Mouse (Mus musculus) kidney, postnatal 10 days (tissue): ENCODE measurements around the gene Pcsk6.
"Not testable (repeated sequence)": the region's sequence is repeated elsewhere in the genome, so short reads cannot be mapped to it uniquely, and the experiment has no call there.

ENCODE experiments used
- DNase-seq: peaks from one replicate; pipeline ENCODE4 v3.0.0; 2021; ENCODE audit warnings: mixed read lengths

The Pcsk6 gene

DNA sequence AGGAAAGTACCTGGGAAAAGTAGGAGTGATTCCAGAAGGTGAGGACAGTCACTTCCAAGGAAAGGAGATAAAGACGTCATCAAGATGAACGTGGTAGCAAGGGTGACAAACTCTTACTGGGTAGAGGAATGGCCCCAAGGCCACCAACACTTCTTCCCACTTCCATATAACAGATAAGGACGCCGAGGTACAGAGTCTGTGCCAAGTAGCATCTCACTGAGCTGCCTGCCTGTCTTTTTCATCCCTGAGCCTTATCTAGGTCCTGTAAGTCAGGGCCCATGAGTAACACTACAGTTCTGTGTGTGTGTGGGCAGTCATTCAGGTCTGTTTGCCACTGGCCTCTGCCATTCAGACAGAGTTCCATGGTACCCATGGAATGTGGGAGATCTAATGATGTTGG is 23.4 kb downstream of the Pcsk6 start:
- DNase-seq = no peak

DNA sequence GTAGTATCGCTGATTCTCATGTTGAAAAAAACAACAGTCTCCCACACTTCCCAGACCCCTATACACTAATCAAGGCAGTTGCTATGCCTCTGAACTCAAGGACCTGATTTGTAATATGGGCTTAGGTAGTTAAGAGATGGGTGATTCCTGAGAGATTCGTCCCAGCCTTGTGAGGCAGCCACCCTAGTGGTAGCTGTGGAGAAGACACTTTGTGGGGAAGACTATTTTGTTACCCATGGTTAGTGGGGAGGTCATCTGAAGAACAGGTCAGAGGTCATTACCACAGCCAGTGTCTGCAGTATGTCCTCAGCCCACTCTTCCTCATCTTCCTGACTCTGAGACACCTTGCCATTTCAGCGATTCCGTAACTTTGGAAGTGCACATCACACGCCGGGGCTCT is 24.3 kb downstream of the Pcsk6 start:
- DNase-seq = no peak

DNA sequence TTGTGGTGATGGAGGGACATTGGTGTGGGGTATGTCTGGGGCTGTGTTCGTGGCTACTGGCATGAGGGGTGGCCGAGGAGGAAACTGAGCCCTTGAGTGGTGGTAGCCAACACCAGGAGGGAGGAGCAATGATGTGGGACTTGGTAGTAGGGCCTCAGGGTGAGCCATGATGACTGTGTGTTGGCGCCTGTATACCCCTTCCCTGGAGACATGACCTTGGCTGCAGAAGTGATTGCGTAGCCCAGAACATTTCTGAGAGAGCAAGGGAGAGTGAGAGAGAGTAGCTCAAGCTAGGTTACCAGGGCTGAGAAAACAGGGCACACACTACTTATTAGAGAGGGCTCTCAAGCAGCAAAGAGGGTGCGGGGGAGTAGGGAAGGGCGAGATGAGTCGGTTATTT is 30.3 kb downstream of the Pcsk6 start:
- DNase-seq = no peak

- no peak for DNase-seq
These were observed 30.8 kb downstream of the Pcsk6 start for GRCm38 (mm10) chr7:65892264-65892828.

- no peak for DNase-seq
These were observed 32.0 kb downstream of the Pcsk6 start for GRCm38 (mm10) chr7:65893546-65893945.

GRCm38 (mm10) chr7:65895262-65895661 is 33.7 kb downstream of the Pcsk6 start:
- DNase-seq = no peak

GRCm38 (mm10) chr7:65901231-65901630 is 39.7 kb downstream of the Pcsk6 start:
- no peak for DNase-seq

DNA sequence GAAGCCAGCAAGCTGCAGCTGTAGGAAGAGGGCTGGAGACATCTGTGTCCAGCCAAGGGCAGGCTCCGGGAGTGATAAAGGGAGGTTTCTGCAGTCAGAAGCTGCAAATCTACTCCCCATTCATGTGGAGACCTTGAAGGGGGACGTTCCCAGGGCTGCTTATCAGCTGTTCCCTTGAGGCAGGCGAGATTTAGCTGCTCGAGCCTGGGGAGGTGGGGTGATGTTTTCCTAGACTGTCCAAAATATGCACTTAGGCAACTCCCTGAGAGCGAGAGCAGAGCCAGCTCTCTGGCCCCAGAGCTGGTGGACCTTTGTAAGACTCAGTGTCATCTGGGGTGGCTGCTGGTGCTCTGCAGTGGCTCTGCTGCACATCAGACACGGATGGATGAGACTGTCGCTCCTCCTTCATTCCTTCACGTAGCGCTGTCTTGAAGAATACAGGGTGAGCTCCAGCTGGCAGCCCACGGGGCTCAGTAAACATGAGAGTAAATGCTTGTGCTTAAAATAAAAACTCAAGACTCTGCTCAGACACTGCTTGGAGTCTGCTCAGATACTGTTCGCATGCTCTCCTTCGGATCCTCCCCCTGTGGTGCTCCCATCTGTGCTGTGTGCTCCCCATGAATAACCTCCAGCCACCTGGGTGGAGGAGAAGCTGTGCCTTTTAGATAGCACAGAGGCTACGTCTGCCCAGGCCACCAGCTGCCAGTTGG is 41.1 kb downstream of the Pcsk6 start:
- DNase-seq = peak; percentile 73

DNA sequence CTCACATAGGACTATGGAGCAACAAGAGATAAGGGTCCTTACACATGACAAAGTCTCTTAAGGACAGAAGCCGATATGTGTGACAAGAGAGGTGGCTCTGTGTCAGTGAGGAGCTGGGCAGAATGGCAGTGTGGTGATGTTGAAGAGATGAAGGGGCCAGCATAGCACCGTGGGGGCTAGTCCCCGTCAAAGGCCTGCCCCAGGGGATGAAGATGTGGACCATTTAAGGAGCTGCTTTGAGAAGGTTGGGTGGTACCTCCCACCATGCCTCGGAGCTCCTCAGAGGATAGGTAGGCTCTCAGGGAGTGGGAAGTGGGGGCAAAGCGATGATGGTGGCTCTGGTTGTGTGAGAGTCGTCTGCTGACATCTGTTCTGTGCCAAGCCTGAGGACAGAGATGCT is 41.9 kb downstream of the Pcsk6 start:
- no peak for DNase-seq

- DNase-seq = no peak
These were observed 45.2 kb downstream of the Pcsk6 start for GRCm38 (mm10) chr7:65906528-65907272.

- no peak for DNase-seq
These were observed 48.0 kb downstream of the Pcsk6 start for GRCm38 (mm10) chr7:65909343-65910127.

- no peak for DNase-seq
These were observed 51.6 kb downstream of the Pcsk6 start for GRCm38 (mm10) chr7:65913088-65913610.

DNA sequence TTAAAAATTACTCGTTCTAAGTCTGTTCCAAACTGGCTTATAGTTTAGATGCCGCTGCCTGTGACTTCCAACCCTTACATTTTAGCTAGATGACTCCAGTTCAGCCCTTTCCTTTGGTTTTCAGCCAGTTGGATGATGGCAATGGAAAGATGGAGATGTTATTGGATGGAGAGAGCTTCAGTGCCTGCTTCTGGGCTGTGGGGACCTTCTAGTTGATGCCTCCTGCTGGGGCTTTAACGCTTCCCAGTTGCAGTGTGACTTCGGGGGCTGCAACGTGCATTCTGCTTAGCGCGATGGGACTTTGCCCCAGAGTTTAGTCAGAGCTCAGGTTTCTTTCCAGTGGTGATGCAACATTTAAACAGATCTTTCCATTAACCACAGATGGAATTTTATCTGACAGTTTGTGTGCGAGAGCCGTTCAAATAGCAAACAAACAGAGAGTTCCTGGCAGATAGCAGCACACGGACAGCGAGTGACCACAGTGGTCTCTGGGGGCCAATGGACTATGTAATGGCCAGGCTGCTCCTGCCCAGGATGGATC is 53.3 kb downstream of the Pcsk6 start:
- no peak for DNase-seq

- DNase-seq = no peak
These were observed 54.3 kb downstream of the Pcsk6 start for GRCm38 (mm10) chr7:65915821-65916220.

GRCm38 (mm10) chr7:65916566-65916965 is 55.0 kb downstream of the Pcsk6 start:
- no peak for DNase-seq

DNA sequence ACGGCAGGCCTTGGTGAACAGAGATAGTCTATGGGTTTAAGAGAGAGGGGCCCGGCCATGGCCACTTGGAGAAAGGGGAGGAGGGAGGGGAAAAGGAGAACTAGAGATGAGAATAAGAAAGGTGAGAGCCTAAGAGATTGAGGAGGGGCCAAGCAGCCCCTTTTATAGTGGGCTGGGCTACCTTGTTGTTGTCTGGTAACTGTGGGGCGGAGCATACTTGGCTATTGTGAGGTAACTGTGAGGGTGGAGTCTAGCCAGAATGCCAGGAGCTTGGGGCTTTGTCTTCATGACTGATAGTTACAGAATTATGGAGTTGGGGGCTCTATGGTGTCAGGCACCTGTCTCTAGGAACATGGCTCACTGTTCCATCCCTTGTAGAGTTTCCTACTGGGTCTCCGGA is 56.9 kb downstream of the Pcsk6 start:
- DNase-seq = no peak

DNA sequence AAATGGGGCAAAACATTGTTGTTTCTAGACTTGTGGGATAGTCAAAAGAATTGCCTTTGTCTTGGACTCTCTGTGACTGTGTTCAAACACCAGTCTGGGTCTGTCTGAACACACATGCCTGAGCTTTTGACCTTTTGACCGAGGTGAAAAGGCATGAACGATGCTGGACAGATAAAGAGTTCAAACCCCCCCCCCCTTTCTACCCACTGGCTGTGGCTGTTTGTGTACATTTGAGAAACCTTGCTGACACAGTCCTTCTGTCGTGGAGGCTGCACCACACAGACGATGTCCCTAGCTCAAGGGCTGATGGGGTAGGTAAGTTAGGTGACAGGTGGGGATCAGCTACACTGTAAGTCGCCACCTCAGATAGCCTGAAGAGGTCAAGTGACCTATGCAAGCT is 67.9 kb downstream of the Pcsk6 start:
- DNase-seq = no peak

DNA sequence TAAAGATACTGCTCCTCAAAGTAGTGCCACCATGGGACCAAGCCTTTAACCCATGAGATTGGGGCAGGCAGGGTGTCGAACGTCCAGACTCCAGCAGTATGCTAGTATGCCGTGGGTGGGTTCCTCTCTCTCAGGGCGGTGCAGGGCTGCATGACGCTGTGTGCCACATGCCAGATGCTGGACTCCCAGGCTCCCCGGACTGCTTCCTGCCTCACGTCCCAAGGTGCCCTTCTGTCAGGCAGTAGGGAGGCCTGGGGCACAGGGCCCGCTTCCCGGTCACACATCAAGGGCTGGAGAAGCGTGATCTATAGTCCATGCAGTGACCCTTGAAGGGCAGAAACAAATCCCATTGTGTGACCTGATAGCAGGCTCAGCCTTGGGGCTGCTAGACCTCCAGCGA is 68.9 kb downstream of the Pcsk6 start:
- DNase-seq = peak; percentile 57

- not testable (repeated sequence) for DNase-seq
These were observed 72.9 kb downstream of the Pcsk6 start for GRCm38 (mm10) chr7:65934238-65934970.

- DNase-seq = no peak
These were observed 73.7 kb downstream of the Pcsk6 start for GRCm38 (mm10) chr7:65935211-65935610.

DNA sequence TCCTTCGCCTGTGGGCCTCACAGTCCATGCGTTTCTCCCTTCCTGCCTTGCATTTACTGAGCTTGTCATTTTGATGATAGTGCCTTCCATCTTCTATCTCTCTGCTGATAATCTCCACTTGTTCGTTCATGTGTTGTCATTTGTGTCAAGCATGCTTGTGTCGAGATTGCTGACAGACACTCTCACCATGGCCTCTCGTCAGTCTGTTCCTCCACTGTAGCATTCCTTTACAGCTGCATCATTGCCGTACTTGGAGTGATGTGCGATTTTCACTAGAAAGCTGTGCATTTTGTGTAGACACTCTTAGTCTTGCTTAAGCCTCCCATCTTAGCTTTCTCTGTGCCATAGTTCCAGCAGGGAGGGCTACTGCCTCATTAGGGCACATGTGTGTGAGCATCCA is 79.5 kb downstream of the Pcsk6 start:
- DNase-seq = no peak

GRCm38 (mm10) chr7:65945342-65945993 is 83.9 kb downstream of the Pcsk6 start:
- DNase-seq = no peak
